Mouse (Mus musculus): ENCODE data around the gene Dpyd. TPM values are rescaled to one million over a fixed set of nuclear protein-coding genes. Genes with fewer than 3 reads are reported as not detected.

Gene Dpyd
- polyA plus RNA-seq, 1 experiment from 2014 or later: 3.3 TPM

GRCm38 (mm10) chr3:118626455-118627375 is 64.8 kb downstream of the Dpyd start:
- Histone ChIP-seq H3K27ac (replicated peaks in 1 of 2; ENCODE audit: control insufficient read depth in 1 of 2, insufficient read depth in 1 of 2, low read depth in 2 of 2, low read length in 2 of 2) (no peak overlapping the region), H3K4me1 (ENCODE audit: control insufficient read depth in 2 of 2, insufficient read depth in 2 of 2, low read length in 2 of 2) (no peaks in the 10 kb centered on the region), H3K36me3 (ENCODE audit: control insufficient read depth, insufficient read depth, low read length) (no peaks in the 10 kb centered on the region), H3K9ac (ENCODE audit: low read length) (no peak overlapping the region), H3K4me3 (ENCODE audit: control insufficient read depth in 1 of 2, insufficient read depth in 1 of 2, low read depth in 1 of 2, low read length in 2 of 2) (no peak overlapping the region), H3K9me3 (ENCODE audit: control insufficient read depth, low read length) (no peaks in the 10 kb centered on the region), H3K4me2 (ENCODE audit: low read length) (no peak overlapping the region), H3K27me3 (ENCODE audit: control insufficient read depth, insufficient read depth, low read length) (no peaks in the 10 kb centered on the region)
- ATAC-seq (ENCODE audit: insufficient number of reproducible peaks, insufficient read depth, low FRiP score, low read depth): no peak
- 64% methylated on average over 9 of the region's 9 CpGs for WGBS

GRCm38 (mm10) chr3:118629737-118630136 is 67.8 kb downstream of the Dpyd start:
- Histone ChIP-seq H3K9me3 (ENCODE audit: control insufficient read depth, low read length) (no peaks in the 10 kb centered on the region), H3K27me3 (ENCODE audit: control insufficient read depth, insufficient read depth, low read length) (no peaks in the 10 kb centered on the region), H3K4me2 (ENCODE audit: low read length) (no peak overlapping the region), H3K4me3 (ENCODE audit: control insufficient read depth in 1 of 2, insufficient read depth in 1 of 2, low read depth in 1 of 2, low read length in 2 of 2) (no peak overlapping the region), H3K36me3 (ENCODE audit: control insufficient read depth, insufficient read depth, low read length) (no peaks in the 10 kb centered on the region), H3K4me1 (ENCODE audit: control insufficient read depth in 2 of 2, insufficient read depth in 2 of 2, low read length in 2 of 2) (no peaks in the 10 kb centered on the region), H3K9ac (ENCODE audit: low read length) (no peak overlapping the region), H3K27ac (replicated peaks in 1 of 2; ENCODE audit: control insufficient read depth in 1 of 2, insufficient read depth in 1 of 2, low read depth in 2 of 2, low read length in 2 of 2) (no peak overlapping the region)
- ATAC-seq (ENCODE audit: insufficient number of reproducible peaks, insufficient read depth, low FRiP score, low read depth): no peak
- 86% methylated on average over 1 of the region's 1 CpGs for WGBS

- Histone ChIP-seq H3K27ac (replicated peaks in 1 of 2; ENCODE audit: control insufficient read depth in 1 of 2, insufficient read depth in 1 of 2, low read depth in 2 of 2, low read length in 2 of 2) (no peak overlapping the region), H3K36me3 (ENCODE audit: control insufficient read depth, insufficient read depth, low read length) (no peaks in the 10 kb centered on the region), H3K4me1 (ENCODE audit: control insufficient read depth in 2 of 2, insufficient read depth in 2 of 2, low read length in 2 of 2) (no peaks in the 10 kb centered on the region), H3K9me3 (ENCODE audit: control insufficient read depth, low read length) (no peaks in the 10 kb centered on the region), H3K4me2 (ENCODE audit: low read length) (no peak overlapping the region), H3K9ac (ENCODE audit: low read length) (no peak overlapping the region), H3K4me3 (ENCODE audit: control insufficient read depth in 1 of 2, insufficient read depth in 1 of 2, low read depth in 1 of 2, low read length in 2 of 2) (no peak overlapping the region), H3K27me3 (ENCODE audit: control insufficient read depth, insufficient read depth, low read length) (no peaks in the 10 kb centered on the region)
- WGBS: 89% methylated on average over 10 of the region's 10 CpGs
- no peak for ATAC-seq (ENCODE audit: insufficient number of reproducible peaks, insufficient read depth, low FRiP score, low read depth)
Observed at GRCm38 (mm10) chr3:118646024-118646570, 84.2 kb downstream of the Dpyd start.

- H3K9me3 ChIP-seq (ENCODE audit: control insufficient read depth, low read length): no peaks in the 10 kb centered on the region
- no peak overlapping the region for H3K27ac ChIP-seq (replicated peaks in 1 of 2; ENCODE audit: control insufficient read depth in 1 of 2, insufficient read depth in 1 of 2, low read depth in 2 of 2, low read length in 2 of 2)
- H3K27me3 ChIP-seq (ENCODE audit: control insufficient read depth, insufficient read depth, low read length): no peaks in the 10 kb centered on the region
- H3K9ac ChIP-seq (ENCODE audit: low read length): no peak overlapping the region
- 75% methylated on average over 5 of the region's 5 CpGs for WGBS
- no peaks in the 10 kb centered on the region for H3K36me3 ChIP-seq (ENCODE audit: control insufficient read depth, insufficient read depth, low read length)
- H3K4me2 ChIP-seq (ENCODE audit: low read length): no peak overlapping the region
- H3K4me1 ChIP-seq (ENCODE audit: control insufficient read depth in 2 of 2, insufficient read depth in 2 of 2, low read length in 2 of 2): no peaks in the 10 kb centered on the region
- ATAC-seq (ENCODE audit: insufficient number of reproducible peaks, insufficient read depth, low FRiP score, low read depth): no peak
- no peak overlapping the region for H3K4me3 ChIP-seq (ENCODE audit: control insufficient read depth in 1 of 2, insufficient read depth in 1 of 2, low read depth in 1 of 2, low read length in 2 of 2)
Observed at GRCm38 (mm10) chr3:118663987-118664692, 102.2 kb downstream of the Dpyd start.

GRCm38 (mm10) chr3:118674121-118674745 is 112.3 kb downstream of the Dpyd start:
- Histone ChIP-seq H3K27ac (replicated peaks in 1 of 2; ENCODE audit: control insufficient read depth in 1 of 2, insufficient read depth in 1 of 2, low read depth in 2 of 2, low read length in 2 of 2) (no peak overlapping the region), H3K4me3 (ENCODE audit: control insufficient read depth in 1 of 2, insufficient read depth in 1 of 2, low read depth in 1 of 2, low read length in 2 of 2) (no peak overlapping the region), H3K36me3 (ENCODE audit: control insufficient read depth, insufficient read depth, low read length) (no peaks in the 10 kb centered on the region), H3K4me1 (ENCODE audit: control insufficient read depth in 2 of 2, insufficient read depth in 2 of 2, low read length in 2 of 2) (no peaks in the 10 kb centered on the region), H3K9me3 (ENCODE audit: control insufficient read depth, low read length) (no peaks in the 10 kb centered on the region), H3K4me2 (ENCODE audit: low read length) (no peak overlapping the region), H3K27me3 (ENCODE audit: control insufficient read depth, insufficient read depth, low read length) (no peaks in the 10 kb centered on the region), H3K9ac (ENCODE audit: low read length) (no peak overlapping the region)
- 72% methylated on average over 10 of the region's 10 CpGs for WGBS
- no peak for ATAC-seq (ENCODE audit: insufficient number of reproducible peaks, insufficient read depth, low FRiP score, low read depth)

GRCm38 (mm10) chr3:118675441-118675840 is 113.5 kb downstream of the Dpyd start:
- no peaks in the 10 kb centered on the region for H3K9me3 ChIP-seq (ENCODE audit: control insufficient read depth, low read length)
- H3K4me2 ChIP-seq (ENCODE audit: low read length): no peak overlapping the region
- H3K36me3 ChIP-seq (ENCODE audit: control insufficient read depth, insufficient read depth, low read length): no peaks in the 10 kb centered on the region
- no peaks in the 10 kb centered on the region for H3K4me1 ChIP-seq (ENCODE audit: control insufficient read depth in 2 of 2, insufficient read depth in 2 of 2, low read length in 2 of 2)
- H3K27ac ChIP-seq (replicated peaks in 1 of 2; ENCODE audit: control insufficient read depth in 1 of 2, insufficient read depth in 1 of 2, low read depth in 2 of 2, low read length in 2 of 2): no peak overlapping the region
- no peak overlapping the region for H3K9ac ChIP-seq (ENCODE audit: low read length)
- whole genome bisulfite sequencing: 69% methylated on average over 1 of the region's 1 CpGs
- no peak overlapping the region for H3K4me3 ChIP-seq (ENCODE audit: control insufficient read depth in 1 of 2, insufficient read depth in 1 of 2, low read depth in 1 of 2, low read length in 2 of 2)
- ATAC-seq (ENCODE audit: insufficient number of reproducible peaks, insufficient read depth, low FRiP score, low read depth): no peak
- no peaks in the 10 kb centered on the region for H3K27me3 ChIP-seq (ENCODE audit: control insufficient read depth, insufficient read depth, low read length)

GRCm38 (mm10) chr3:118676052-118676777 is 114.3 kb downstream of the Dpyd start:
- no peak overlapping the region for H3K4me3 ChIP-seq (ENCODE audit: control insufficient read depth in 1 of 2, insufficient read depth in 1 of 2, low read depth in 1 of 2, low read length in 2 of 2)
- no peaks in the 10 kb centered on the region for H3K9me3 ChIP-seq (ENCODE audit: control insufficient read depth, low read length)
- no peak for ATAC-seq (ENCODE audit: insufficient number of reproducible peaks, insufficient read depth, low FRiP score, low read depth)
- no peak overlapping the region for H3K4me2 ChIP-seq (ENCODE audit: low read length)
- H3K9ac ChIP-seq (ENCODE audit: low read length): no peak overlapping the region
- no peak overlapping the region for H3K27ac ChIP-seq (replicated peaks in 1 of 2; ENCODE audit: control insufficient read depth in 1 of 2, insufficient read depth in 1 of 2, low read depth in 2 of 2, low read length in 2 of 2)
- no peaks in the 10 kb centered on the region for H3K4me1 ChIP-seq (ENCODE audit: control insufficient read depth in 2 of 2, insufficient read depth in 2 of 2, low read length in 2 of 2)
- no peaks in the 10 kb centered on the region for H3K27me3 ChIP-seq (ENCODE audit: control insufficient read depth, insufficient read depth, low read length)
- no peaks in the 10 kb centered on the region for H3K36me3 ChIP-seq (ENCODE audit: control insufficient read depth, insufficient read depth, low read length)
- 73% methylated on average over 7 of the region's 7 CpGs for WGBS
